Mouse (Mus musculus) urinary bladder, postnatal 36 days (tissue): ENCODE data around the gene Gm45062.

ENCODE experiments used
- DNase-seq, 2 experiments: peaks; one replicate each; pipeline ENCODE4 v3.0.0; 2022; ENCODE audit warnings: low spot score in 2 of 2, mixed read lengths in 1 of 2

Gm45062 gene

GRCm38 (mm10) chr6:8416802-8417569 is 157.7 kb downstream of the Gm45062 start:
- DNase-seq, result no peak

GRCm38 (mm10) chr6:8419485-8420186 is 160.4 kb downstream of the Gm45062 start:
- no peak for DNase-seq

- DNase-seq, result no peak
Measured at GRCm38 (mm10) chr6:8420187-8420503, 160.9 kb downstream of the Gm45062 start.

- no peak for DNase-seq
Measured at GRCm38 (mm10) chr6:8421421-8421820, 162.2 kb downstream of the Gm45062 start.

- peak in 1 of 2 experiments; percentile 11 for DNase-seq
Measured at GRCm38 (mm10) chr6:8421959-8422581, 162.8 kb downstream of the Gm45062 start.

GRCm38 (mm10) chr6:8423142-8423541 is 163.9 kb downstream of the Gm45062 start:
- DNase-seq, result no peak

GRCm38 (mm10) chr6:8427692-8428091 is 168.4 kb downstream of the Gm45062 start:
- DNase-seq, result no peak

- no peak for DNase-seq
Measured at GRCm38 (mm10) chr6:8430610-8431234, 171.5 kb downstream of the Gm45062 start.

- DNase-seq, result no peak
Measured at GRCm38 (mm10) chr6:8433179-8433578, 173.9 kb downstream of the Gm45062 start.

GRCm38 (mm10) chr6:8437937-8438336 is 178.7 kb downstream of the Gm45062 start:
- no peak for DNase-seq

GRCm38 (mm10) chr6:8441814-8442213 is 182.6 kb downstream of the Gm45062 start:
- no peak for DNase-seq

- peak in 1 of 2 experiments; percentile 37 for DNase-seq
Measured at GRCm38 (mm10) chr6:8446786-8447185, 187.5 kb downstream of the Gm45062 start.

GRCm38 (mm10) chr6:8455599-8455998 is 196.3 kb downstream of the Gm45062 start:
- no peak for DNase-seq

GRCm38 (mm10) chr6:8458596-8458995 is 199.3 kb downstream of the Gm45062 start:
- no peak for DNase-seq

GRCm38 (mm10) chr6:8462447-8462846 is 203.2 kb downstream of the Gm45062 start:
- DNase-seq, result no peak

GRCm38 (mm10) chr6:8465388-8465787 is 206.1 kb downstream of the Gm45062 start:
- no peak for DNase-seq

- no peak for DNase-seq
Measured at GRCm38 (mm10) chr6:8465985-8466384, 206.7 kb downstream of the Gm45062 start.

GRCm38 (mm10) chr6:8467667-8468337 is 208.6 kb downstream of the Gm45062 start:
- DNase-seq, result no peak

GRCm38 (mm10) chr6:8469918-8470317 is 210.7 kb downstream of the Gm45062 start:
- no peak for DNase-seq

GRCm38 (mm10) chr6:8472125-8472524 is 212.9 kb downstream of the Gm45062 start:
- no peak for DNase-seq

GRCm38 (mm10) chr6:8472915-8473314 is 213.7 kb downstream of the Gm45062 start:
- peak in 1 of 2 experiments; percentile 55 for DNase-seq

GRCm38 (mm10) chr6:8473498-8473897 is 214.2 kb downstream of the Gm45062 start:
- DNase-seq, result peak in 1 of 2 experiments; percentile 36
